Mouse (Mus musculus): ENCODE data around the gene Gm20721. TPM values are rescaled to one million over a fixed set of nuclear protein-coding genes. Genes with fewer than 3 reads are reported as not detected.
"Not testable (repeated sequence)": the region's sequence is repeated elsewhere in the genome, so short reads cannot be mapped to it uniquely, and the experiment has no call there.

The Gm20721 gene
- total RNA-seq, 2 experiments from 2014 or later = 2.4 to 2.7 TPM

DNA sequence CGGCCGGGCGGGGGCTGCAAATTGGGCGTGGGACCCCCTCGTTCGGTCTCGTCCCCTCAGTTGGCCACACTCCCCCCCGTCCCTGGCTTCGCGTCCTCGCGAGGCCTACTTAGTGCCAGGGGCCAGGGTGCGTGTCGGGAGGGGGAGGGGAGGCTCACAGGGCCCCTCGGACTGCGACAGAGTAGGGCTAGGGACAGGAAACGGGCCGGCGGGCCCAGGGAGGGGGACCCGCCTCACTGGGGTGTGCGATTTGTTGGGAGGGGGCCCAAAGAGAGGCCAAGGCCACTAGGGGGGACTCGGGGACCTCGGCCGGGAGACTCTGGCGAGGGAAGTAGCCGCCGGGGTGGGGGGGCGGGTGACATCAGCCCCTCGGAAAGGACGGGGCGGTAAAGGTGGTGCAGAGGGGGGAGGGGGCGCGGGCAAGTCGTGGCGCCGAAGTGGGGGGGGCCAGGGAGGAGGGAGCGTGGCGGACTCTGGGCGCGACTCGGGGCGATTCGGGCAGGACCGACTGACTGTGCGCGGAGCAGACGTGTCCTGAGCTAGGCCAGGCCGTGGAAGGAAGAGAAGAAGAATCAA is 15.8 kb downstream of the Gm20721 start:
- peak; percentile 42 to 55 for DNase-seq (ENCODE audit: low spot score in 2 of 2)

DNA sequence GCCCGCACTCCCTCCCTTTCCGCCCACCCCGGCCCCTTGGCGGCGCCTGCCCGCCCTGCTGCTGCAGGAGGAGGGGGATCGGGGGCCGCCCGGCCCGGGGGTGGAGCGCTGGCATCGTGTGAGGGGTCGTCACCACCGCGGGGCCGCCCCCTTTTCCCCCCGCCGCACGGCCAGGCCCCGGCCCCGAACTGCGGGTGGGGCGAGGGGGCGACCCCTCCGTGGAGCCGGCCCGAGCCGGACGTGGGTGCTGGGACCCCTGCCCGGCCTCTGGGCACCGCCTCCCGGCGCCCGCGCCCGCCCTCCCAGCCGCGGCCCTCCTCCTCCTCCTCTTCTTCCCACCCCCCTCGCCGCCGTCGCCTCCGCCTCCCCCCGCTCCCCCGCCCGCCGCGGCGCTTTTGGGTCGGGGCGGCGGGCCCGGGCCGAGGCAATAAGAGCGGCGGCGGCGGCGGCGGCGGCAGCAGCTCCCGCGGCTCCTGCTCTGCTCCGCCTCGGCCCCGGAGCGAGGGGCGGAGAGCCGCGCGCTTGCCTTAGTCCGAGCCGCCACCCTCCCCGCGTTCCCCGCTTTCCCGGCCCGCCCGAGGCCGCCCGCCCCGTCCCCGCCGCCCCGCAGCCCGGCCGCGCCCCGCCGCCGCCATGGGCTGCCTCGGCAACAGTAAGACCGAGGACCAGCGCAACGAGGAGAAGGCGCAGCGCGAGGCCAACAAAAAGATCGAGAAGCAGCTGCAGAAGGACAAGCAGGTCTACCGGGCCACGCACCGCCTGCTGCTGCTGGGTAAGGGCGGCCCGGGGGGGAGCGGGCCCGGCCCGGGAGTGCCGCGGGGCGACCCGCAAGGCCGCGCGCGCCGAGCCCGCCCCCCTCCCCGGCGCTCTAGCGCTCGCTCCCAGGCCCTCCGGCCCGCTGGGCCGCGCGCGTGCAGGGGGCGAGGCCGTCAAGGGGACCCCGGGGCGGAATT is 16.6 kb downstream of the Gm20721 start:
- DNase-seq (ENCODE audit: low spot score in 2 of 2) = peak; percentile 50 to 71

- peak; percentile 21 to 22 for DNase-seq (ENCODE audit: low spot score in 2 of 2)
These were observed 17.4 kb downstream of the Gm20721 start for GRCm38 (mm10) chr2:174328926-174329662.

DNA sequence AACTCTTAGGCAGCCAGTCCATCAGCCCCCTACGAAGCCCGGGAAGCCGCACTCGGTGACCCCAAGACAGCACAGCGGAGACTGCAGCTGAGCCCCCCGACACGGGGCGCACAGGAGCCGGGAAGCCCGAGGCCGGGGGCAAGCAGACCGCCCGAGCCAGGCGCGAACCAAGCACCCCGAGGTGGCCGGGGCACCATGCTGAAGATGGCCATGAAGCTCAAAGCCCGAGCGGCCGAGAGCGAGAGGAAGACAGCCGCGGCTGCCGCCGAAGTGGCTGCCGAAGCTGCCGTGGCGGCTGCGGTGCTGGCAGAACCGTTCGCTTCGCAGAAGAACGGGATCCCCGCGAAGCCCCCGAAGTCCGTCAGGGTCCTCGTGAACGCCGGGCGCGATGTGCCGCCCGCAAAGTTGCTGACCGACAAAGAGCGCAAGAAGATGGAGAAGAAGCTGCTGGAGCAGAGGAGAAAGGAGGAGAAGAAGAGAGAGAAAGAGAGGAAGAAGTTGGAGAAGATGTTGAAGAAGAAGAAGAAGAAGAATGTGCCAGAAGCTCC is 18.1 kb downstream of the Gm20721 start:
- DNase-seq (ENCODE audit: low spot score in 2 of 2) = no peak

DNA sequence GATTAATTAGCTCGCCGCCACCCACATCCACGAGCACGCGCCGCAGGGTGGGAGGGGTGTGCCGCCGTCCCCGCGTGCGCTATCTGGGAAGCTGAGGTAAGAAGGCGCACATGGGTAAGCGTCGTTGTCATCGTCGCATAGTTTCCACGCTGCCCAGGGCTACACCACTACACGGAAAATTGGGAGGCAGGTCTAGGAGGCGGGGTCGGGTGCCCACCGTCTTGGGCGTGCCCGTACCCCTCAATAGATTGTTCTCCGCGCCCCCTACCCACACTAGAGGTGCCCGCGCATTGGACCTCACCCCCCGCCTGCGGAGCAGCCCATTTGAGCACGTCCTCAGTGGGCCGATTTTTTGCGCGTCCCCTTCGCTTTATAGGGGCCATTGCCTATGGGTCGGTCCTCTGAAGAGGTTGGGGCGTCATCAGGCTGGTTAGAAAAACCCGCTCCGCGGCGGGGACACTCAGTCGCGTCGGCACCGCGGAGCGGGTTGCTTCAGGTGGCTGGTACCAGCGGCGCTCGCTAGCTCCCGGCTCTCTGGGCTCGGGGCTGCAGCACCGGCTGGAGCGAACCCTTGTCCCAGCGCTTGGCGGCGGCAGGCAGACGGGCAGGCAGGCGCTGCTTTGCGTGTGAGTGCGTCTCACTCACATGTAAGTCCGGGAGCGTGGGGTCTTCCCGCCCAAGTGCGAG is 19.1 kb downstream of the Gm20721 start:
- DNase-seq (ENCODE audit: low spot score in 2 of 2) = peak; percentile 65 to 75

GRCm38 (mm10) chr2:174326481-174326880 is 20.0 kb downstream of the Gm20721 start:
- no peak for DNase-seq (ENCODE audit: low spot score in 2 of 2)

- no peak for DNase-seq (ENCODE audit: low spot score in 2 of 2)
These were observed 20.5 kb downstream of the Gm20721 start for GRCm38 (mm10) chr2:174325989-174326388.

GRCm38 (mm10) chr2:174316661-174317060 is 29.9 kb downstream of the Gm20721 start:
- no peak for DNase-seq (ENCODE audit: low spot score in 2 of 2)

DNA sequence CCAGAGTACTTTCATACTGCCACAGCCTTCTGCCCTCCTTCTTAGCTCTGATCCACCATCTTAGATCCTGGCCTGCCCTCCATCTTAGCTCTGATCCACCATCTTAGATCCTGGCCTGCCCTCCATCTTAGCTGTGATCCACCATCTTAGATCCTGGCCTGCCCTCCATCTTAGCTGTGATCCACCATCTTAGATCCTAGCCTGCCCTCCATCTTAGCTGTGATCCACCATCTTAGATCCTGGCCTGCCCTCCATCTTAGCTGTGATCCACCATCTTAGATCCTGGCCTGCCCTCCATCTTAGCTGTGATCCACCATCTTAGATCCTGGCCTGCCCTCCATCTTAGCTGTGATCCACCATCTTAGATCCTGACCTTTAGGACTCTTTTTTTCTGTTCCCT is 31.1 kb downstream of the Gm20721 start:
- not testable (repeated sequence) for DNase-seq (ENCODE audit: low spot score in 2 of 2)

DNA sequence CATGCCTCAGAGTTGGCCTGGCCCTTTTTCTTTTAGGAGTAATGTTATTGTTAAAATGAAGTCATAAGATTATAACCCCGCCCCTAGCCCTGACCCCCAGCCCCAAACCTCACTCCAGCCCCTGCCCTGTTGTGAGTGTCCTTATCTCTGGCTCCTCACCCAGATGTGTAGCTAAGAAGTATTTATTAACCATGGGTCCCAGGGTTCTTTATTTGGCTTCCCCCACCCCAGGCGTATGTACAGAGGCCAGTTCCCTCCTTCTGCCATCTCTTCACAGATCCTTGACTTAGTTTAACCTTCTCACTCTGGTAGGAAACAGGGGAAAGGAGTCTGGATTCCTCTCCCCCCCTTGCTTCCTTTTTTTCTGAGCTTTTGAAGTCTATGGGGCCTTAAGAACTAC is 33.9 kb downstream of the Gm20721 start:
- no peak for DNase-seq (ENCODE audit: low spot score in 2 of 2)

GRCm38 (mm10) chr2:174312118-174312647 is 34.3 kb downstream of the Gm20721 start:
- DNase-seq (ENCODE audit: low spot score in 2 of 2) = peak; percentile 82 to 85

- DNase-seq (ENCODE audit: low spot score in 2 of 2) = no peak
These were observed 34.9 kb downstream of the Gm20721 start for GRCm38 (mm10) chr2:174311613-174312012.

DNA sequence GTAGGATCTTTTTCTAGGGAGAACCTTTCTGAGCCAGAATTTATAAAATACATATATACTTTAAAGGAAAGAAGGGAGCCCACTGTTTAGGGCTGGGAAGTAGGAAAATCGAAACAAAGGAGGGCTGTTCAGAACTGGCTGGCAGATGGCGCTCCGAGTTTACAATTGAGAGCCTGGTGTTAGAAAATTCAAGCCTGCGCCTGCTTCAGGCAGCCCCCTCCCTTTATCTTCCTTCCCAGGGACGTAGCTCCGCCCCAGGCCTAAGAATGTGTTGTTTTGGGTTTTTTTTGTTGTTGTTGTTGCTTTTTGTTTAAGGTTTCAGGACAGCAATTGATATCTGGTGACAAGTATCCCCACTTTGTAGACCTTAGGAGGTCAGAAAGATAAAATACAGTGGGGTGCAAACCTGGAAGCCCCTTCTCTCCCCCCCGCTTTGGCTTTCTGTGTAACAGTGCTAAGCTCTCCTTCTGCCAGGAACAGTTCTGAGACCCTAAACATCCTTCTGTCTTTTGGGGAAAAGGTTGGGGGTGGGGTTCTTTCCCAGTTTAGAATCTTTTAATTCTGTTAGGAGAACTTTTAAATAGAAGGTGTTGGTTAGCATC is 35.5 kb downstream of the Gm20721 start:
- peak; percentile 51 to 60 for DNase-seq (ENCODE audit: low spot score in 2 of 2)

DNA sequence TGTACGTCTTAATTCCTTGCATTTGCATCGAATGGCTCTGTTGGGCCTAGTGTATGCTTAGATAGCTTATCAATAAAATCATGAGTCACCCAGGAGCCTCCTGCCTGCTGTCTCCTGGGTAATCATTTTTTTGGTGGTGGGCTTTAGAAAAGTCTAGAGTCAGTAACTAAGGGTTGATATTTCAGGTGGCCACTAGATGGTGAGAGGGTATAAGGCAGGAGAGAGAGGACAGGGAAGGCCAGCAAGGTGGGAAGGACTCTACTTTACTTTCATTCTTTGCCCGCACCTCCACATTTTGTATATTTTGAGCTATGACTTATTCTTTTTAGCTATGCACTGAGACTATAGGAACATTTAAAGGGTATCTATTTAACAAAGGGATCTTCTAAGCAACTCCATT is 38.6 kb downstream of the Gm20721 start:
- DNase-seq (ENCODE audit: low spot score in 2 of 2) = no peak

GRCm38 (mm10) chr2:174305646-174306045 is 40.9 kb downstream of the Gm20721 start:
- DNase-seq (ENCODE audit: low spot score in 2 of 2) = no peak

DNA sequence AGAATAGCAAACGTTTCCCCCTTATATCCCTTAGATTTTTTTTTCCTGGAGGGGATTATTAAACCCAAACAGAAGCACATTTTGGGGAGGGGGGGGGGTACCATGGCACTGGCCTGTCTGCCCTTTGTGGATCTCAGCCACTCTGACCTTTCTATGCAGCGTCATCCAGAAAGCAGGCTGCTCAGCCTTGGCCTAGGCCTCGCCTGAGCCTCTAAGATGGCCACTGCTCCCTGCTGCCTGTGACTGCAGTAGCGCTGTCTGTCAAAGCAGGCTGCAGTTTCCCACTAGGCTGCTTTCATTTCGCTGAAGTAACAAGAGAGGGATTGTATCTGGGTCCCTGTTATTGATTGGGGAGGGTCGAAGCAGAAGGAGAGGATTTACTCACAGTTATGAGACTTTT is 44.0 kb downstream of the Gm20721 start:
- DNase-seq (ENCODE audit: low spot score in 2 of 2) = no peak

GRCm38 (mm10) chr2:174300666-174301065 is 45.8 kb downstream of the Gm20721 start:
- no peak for DNase-seq (ENCODE audit: low spot score in 2 of 2)

GRCm38 (mm10) chr2:174300186-174300585 is 46.3 kb downstream of the Gm20721 start:
- DNase-seq (ENCODE audit: low spot score in 2 of 2) = no peak

- no peak for DNase-seq (ENCODE audit: low spot score in 2 of 2)
These were observed 46.7 kb downstream of the Gm20721 start for GRCm38 (mm10) chr2:174299771-174300160.

DNA sequence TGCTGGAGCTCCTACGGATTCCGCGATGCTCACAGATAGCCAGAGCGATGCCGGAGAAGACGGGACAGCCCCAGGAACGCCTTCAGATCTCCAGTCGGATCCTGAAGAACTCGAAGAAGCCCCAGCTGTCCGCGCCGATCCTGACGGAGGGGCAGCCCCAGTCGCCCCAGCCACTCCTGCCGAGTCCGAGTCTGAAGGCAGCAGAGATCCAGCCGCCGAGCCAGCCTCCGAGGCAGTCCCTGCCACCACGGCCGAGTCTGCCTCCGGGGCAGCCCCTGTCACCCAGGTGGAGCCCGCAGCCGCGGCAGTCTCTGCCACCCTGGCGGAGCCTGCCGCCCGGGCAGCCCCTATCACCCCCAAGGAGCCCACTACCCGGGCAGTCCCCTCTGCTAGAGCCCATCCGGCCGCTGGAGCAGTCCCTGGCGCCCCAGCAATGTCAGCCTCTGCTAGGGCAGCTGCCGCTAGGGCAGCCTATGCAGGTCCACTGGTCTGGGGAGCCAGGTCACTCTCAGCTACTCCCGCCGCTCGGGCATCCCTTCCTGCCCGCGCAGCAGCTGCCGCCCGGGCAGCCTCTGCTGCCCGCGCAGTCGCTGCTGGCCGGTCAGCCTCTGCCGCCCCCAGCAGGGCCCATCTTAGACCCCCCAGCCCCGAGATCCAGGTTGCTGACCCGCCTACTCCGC is 47.3 kb downstream of the Gm20721 start:
- DNase-seq (ENCODE audit: low spot score in 2 of 2) = no peak

All from left cerebral cortex, adult 18-20 months (tissue).